Mouse (Mus musculus) heart, postnatal 14 days (tissue): ENCODE results near the gene S100a14. TPM values are rescaled to one million over a fixed set of nuclear protein-coding genes. Genes with fewer than 3 reads are reported as not detected.
A peak's percentile ranks its signal among the peaks of the same experiment; 100 is the strongest.

Experiments used
- DNase-seq, 2 experiments: peaks; one replicate each; pipeline ENCODE4 v3.0.0; 2021 to 2022
- intact Hi-C: fragments of 180-260 bp; cut with DNase I; formaldehyde crosslinking; loops from one replicate; pipeline ENCODE4 v1.15.1; 2025
- total RNA-seq, 2 experiments: library from RNA; stranded (reverse); gene quantifications; 2 replicates each; pipeline ENCODE4 v1.2.3; 2021

Gene S100a14
- total RNA-seq, 2 experiments from 2014 or later, result 0.74 to 1.7 TPM

DNA sequence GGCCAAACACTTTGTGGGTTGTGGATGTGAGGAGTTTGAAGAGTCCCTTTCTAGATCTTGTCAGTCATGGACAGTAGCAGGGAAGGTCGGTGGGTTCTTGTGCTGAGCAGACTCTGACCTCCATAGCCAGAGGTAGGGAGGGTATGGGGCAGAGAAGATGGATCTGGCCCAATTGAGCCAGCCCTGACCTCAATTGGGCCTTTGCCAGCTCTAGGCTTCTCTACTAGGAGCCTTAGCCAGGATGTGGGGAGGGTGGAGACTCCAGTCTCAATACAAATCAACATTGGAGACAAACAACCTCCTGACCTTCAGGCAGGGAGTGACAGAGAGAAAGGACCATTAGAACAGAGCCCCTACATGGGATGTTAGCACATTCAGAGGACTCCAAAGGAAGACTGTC, 11.4 kb upstream of the S100a14 start:
- intact Hi-C loops, result no loop called here
- DNase-seq, result peak; percentile 54 to 63

DNA sequence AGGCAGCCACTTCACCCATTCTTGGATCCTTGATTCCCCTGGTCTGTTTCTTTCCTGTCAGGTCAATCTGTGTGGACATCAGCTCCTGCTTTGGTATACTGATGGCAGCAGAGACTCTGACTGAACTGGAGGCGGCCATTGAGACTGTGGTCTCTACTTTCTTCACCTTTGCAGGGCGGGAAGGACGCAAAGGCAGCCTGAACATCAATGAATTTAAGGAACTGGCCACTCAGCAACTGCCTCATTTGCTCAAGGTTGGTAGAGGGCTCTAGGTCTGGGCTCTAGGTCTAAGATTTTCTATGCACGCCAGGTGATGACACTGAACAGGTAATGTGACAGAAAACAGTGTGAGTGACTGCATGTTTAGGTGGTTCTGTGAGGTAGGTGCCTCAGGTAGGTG, 10.9 kb upstream of the S100a14 start:
- intact Hi-C loops, result no loop called here
- no peak for DNase-seq

DNA sequence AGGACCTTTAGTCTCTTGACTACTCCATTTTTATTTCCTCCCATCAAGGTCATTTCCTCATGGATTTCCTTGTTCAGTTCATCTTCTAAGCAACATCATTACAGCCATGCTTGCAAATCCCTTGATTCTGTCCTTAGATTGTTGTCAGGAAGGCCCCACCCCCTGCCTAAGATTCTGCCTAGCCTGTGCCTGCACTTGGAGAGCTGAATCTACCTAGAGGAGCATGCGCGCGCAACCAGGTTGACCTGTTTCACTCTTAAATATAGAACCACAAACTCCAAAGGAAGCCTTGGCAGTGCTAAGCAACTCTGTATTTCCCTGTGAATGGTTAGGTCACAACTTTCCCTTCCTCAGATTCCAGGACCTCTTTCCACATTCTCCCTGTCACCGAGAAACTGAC, 8.9 kb upstream of the S100a14 start:
- intact Hi-C loops, result no loop called here
- DNase-seq, result no peak

DNA sequence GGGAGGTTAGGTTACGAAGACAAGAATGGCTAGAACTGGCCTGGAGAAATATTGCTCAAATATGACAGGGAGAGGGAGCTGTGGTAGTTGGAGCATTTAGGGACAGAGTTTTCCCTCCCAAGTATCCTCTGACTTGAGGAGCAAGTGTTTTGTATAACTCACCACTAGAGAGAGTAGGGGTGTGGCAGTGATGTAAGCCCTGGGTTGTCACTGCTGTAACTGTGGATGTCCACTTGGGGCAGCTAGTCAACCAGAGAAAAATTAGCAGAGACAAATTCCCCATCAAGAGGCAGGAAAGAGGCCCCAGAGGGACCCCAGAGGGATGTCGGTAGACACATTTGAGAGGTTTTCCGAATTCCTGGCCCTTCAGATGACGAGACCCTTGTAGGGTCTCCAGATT, 1.2 kb upstream of the S100a14 start:
- peak; percentile 35 to 65 for DNase-seq
- intact Hi-C loops, result loop anchor here (1.0 to 10.0 kb wide), 3 partner anchors 59 to 179 kb away; no protein-coding TSS in a partner anchor

DNA sequence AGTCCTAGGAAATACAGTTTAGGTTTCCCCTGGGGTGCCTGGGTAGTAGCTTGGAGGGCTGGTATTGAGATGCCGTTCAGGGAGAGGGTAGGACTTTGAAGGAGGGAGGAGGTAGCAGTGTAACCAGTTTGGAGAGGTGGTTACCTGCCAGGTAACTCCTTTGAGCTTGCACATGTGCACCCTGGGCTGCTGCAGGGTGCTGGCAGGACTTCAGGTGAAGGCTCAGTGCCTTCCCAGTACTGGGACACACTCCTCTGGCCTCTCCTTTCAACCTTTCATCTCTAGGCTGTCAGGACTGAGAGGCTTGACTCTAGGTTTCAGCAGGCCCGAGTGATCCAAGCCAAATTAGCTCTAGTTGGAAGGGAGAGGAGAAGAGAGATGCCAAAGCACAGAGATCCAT, 580 bp upstream of the S100a14 start:
- intact Hi-C loops, result loop anchor here (10.0 kb wide), 1 partner anchor 179 kb away; no protein-coding TSS in a partner anchor
- no peak for DNase-seq

DNA sequence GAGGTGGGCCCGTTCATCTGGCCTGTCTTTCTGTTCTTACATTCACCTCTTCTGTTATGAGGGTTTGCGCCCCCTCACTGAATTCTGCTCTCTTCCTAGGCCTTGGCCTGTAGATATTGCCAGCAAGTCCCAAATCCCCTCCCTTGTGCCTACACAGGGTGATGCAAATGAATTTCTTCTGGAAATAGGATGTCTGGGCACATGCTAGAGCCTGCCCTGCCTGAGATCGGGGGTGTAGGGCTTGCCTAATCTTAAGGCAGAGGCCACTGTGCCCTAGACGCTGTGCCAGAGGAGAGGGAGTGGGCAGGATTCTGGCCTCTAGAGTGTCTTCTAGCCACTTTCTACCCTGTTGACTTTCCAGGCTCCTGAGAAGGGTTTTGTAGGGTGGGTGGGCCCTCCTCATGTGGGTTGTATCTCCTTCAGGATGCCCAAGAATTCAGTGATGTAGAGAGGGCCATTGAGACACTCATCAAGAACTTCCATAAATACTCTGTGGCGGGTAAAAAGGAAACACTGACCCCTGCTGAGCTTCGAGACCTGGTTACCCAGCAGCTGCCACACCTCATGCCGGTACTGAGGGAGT, 726 bp downstream of the S100a14 start:
- intact Hi-C loops, result loop anchor here (10.0 kb wide), 1 partner anchor 177 kb away; no protein-coding TSS in a partner anchor
- no peak for DNase-seq

DNA sequence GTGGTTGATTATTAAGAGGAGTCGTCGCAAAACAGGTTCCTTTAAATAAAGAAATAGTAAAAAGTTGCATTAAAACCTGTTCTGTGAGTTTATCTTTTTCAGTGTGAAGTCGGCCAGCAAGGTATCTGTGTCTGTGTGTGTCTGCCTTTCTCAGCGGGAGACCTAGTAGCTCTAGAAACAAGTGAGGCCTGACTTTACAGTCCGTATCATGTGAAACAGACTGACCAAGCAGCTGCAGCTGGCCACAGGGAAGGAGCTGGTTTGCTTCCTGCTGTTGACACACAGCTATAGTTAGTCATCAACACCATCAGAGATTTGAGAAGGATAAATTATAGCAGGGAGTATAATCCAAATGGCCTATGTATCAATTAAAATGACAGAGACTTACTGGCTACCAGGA, 5.1 kb downstream of the S100a14 start:
- intact Hi-C loops, result no loop called here
- DNase-seq, result no peak

DNA sequence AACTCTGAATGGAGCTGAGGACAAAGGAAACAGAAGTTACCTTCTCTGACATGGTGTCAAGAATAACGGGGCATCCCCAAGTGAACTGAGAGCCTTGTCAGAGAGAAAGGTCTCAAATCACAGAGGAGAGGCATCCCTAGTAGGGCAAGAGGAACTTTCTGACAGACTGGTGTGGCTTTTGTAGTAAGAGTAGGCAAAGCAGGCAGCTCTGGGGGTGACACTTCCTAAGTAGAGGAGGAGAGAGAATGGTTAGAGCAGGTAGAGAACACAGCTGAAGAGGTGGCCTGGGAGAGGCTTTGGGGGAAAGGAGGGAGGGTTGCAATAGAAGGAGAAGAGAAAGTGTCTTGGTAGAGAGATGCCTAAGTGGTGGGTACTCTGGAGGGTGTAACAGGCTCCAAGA, 8.8 kb downstream of the S100a14 start:
- intact Hi-C loops, result no loop called here
- DNase-seq, result no peak

DNA sequence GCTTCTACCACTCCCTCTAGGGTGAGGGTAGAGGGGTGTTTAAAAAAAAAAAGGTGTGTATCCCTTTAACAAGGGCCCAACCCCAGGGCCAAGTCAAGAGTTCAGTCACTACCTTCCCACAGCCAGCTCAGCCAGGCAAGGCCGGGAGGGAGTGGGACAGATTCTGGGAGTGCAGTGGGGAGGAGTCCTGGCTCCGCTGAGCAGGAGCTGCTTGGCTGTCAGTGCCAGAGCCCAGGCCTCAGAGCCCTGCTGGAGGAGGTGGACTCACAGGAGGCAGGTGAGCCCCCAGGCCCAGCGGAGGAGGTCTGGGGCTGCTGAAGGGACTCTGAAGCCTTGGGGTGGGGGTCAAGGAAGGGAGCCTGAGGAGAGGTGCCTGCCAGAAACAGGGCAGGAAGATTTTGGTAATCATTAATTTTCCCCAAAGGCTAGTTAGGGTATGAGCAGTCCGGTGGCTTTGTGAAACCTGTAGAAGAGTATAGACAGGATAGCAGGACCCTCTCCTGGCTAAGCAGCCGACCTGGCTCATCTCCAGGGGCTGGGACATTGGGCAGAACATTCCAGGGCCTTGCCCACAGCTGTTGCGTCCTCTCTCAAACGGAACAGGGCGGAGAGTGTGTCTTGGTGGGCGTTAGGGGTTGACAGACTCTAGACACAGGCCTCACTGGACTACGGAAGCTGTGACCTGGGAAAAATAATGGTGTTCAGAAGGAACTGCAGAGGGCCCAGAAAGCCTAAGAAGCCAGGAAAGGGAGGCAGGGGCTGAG, 10.7 kb downstream of the S100a14 start, which contains the start of gene S100a16:
TSS of gene S100a16 (plus strand) at position 114 of the 764 bp plus-strand sequence.
- intact Hi-C loops, result no loop called here
- peak; percentile 79 to 84 for DNase-seq

DNA sequence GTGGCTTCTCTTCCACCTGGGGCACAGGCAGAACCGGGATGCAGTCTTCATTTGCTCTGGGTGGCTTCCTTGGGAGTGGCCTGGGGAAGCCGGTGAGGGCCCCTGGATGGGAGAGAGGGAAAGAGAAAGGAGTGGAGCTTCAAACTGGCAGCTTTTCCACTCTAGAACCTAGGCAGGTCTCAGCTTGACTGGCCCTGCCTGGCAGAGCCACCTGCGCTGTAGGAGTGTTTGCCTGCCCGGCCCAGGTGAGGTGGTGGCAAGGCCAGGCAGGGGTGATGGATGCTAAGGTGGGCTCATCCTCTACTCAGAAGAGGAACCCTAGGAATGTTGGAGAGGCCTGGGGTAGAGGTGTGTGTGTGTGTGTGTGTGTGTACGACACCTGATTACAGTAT, 11.2 kb downstream of the S100a14 start:
- intact Hi-C loops, result no loop called here
- DNase-seq, result no peak

DNA sequence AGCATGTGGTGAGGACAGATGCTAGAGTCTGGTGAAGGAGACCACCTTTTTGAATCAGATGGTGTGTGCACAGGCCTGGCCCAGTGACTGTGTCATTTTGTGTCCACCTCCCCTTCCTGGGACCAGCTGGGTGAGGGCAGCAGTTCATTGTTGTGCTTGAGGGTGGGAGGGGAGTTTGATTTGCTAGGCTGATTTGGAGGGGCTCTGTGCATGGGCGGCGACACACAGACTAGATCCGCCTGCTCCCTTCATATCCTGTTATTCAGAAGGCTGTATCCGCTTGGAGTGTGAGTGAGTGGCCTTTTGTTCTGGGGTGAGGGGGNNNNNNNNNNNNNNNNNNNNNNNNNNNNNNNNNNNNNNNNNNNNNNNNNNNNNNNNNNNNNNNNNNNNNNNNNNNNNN, 14.2 kb downstream of the S100a14 start:
- intact Hi-C loops, result loop anchor here (5.0 kb wide), 1 partner anchor 41 kb away; no protein-coding TSS in a partner anchor
- DNase-seq, result peak; percentile 50 to 56

DNA sequence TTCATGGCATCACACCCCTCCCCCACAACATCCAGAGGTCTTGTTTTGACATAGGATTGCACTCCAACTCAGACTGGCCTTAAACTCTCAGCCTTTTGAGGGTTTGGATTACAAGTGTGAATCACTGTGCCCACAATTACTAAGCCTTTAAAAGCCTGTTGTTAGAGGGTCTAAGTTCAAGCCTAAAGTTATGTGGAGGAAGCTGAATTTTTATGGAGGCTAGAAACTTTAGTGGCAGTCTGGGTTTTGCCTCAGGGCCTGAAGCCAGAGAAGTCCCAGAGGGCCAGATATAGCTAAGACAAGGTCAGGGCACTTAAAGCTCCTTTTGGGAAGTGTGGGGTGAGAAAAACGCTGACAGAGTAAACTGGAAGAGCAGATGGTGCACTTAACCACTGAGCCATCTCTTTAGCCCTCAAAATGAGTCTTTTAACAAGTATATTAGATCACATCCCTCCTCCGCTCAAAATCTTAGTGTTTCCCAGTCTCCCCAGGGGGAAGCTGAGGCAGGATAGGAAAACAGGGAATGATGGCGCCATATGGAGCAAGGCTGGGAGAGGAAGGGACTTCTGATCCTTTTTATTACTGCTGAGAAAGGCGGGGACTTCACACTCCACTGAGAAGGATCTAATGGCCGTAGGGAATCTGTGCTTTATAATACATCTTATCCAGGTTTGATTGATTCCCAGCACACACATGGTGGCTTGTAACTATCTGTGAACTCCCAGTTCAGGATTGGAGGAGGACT, 23.2 kb downstream of the S100a14 start:
- intact Hi-C loops, result no loop called here
- peak in 1 of 2 experiments; percentile 45 for DNase-seq

DNA sequence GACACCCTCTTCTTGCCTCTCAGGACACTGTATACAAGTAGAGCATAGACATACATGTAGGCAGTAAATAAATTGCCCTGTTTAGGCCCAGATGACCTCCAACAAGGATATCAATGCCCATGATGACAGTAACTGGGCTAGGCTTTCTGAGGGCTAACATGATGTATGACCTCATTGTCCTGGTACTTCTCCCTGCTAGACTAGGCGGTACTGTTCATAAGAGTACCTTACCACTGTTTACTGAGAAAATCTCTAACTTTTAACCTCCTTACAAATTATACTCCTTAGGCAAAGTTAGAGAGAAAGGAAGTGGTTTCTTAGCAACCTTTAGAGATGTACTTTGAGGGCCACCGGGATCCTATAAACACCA, 23.8 kb downstream of the S100a14 start:
- intact Hi-C loops, result no loop called here
- no peak for DNase-seq

DNA sequence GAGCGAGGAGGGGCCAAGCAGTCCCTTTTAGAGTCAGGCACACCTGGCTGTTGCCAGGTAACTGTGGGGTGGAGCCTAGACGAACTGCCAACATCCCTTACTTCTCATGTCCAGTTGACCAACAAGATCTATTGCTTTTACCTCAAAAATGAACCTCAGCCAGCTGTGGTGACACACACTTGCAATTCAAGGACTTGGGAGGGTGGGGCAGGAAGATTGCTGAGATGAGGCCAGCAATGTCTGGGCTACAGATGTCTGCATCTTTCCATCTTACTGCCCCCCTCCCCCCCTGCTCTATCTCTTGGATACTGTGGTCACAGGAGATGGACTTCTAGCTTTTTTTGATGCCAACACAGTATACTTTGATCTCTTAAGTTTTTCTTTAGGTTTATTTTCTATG, 25.6 kb downstream of the S100a14 start:
- intact Hi-C loops, result no loop called here
- no peak for DNase-seq

DNA sequence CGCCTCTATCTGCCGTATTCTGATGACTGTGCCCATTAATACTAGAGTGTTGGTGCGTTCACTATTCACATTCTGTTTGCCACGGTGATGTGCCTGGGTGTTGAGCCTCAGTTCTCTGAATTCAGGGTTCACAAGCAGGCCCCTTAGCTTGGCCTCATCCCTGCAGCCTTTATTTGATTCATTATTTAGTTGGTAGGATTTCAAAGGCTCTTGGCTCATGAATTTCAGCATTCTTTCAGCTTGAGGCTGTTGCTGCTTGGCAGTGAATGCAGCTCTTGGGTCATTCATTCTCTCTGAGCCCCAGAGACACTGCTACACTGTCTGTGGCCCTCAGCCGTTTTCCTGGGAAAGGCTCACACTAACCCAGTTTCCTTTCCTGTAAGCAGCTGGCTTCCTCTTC, 29.3 kb downstream of the S100a14 start:
- intact Hi-C loops, result no loop called here
- peak in 1 of 2 experiments; percentile 44 for DNase-seq

DNA sequence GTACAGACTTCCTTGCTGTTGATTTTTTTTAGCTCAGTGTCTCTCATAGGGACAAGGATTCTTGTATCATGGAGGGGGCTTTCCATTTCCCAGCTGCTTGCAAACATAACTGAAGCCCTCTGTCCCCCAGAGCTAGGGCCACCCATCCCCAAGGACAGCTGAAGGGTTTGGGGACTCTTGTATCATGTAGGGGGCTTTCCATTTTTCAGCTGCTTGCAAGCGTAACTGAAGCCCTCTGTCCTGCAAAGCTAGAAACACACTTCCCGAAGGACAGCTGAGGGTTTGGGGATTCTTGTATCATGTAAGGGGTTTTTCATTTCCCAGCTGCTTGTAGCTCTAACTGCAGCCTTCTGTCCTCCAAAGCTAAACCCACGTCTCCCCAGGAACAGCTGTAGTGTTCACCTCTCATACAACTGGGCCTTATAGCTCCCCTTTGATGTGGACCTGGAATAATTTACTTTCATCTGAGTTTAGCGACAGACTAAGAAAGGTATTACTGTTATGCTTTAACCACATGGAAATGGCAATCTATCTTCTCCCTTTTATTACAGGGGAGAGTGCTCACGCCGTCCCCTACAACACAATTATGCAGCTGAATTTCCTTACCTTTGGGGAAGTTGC, 33.5 kb downstream of the S100a14 start, which contains the start of gene S100a3:
TSS of gene S100a3 (plus strand) at position 571 of the 621 bp plus-strand sequence.
- no peak for DNase-seq
- intact Hi-C loops, result no loop called here

DNA sequence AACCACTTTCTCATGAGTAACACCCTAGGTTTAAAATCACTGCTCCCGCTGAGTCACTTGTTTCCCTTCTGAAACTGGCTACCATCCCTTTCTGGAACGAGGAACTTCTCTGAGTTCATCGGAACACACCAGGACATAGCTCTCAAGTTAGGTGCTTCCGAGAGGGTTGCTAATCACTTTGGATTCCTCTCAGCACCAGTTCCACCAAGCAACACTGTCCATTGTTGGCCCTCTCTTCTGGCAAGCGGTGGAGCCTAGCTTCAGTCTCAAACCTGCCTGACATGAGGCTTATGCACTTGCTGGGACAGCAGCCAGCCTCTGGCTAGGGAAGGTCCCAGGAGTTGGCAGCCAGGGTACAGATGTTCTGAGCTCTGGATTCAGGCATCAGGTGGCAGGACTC, 48.0 kb downstream of the S100a14 start:
- peak; percentile 27 to 49 for DNase-seq
- intact Hi-C loops, result no loop called here

DNA sequence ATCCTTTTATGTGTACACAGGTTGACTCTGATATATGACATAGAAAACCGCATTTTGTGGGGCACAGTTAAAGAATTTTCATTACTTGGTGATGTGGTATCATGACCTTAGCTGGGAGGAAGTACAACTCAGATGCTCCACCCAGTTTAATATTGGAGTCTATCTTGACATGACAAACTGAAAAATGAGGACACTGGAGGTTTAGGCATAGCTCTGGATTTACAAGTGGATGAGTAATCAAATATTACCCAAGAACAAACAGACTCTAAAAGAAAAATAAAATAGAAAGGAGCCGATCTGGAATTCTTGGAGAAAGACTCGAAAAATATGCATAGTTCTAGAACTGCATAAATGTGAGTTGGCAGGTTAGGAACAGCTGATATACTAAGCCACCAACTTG, 48.7 kb downstream of the S100a14 start:
- intact Hi-C loops, result no loop called here
- DNase-seq, result no peak

DNA sequence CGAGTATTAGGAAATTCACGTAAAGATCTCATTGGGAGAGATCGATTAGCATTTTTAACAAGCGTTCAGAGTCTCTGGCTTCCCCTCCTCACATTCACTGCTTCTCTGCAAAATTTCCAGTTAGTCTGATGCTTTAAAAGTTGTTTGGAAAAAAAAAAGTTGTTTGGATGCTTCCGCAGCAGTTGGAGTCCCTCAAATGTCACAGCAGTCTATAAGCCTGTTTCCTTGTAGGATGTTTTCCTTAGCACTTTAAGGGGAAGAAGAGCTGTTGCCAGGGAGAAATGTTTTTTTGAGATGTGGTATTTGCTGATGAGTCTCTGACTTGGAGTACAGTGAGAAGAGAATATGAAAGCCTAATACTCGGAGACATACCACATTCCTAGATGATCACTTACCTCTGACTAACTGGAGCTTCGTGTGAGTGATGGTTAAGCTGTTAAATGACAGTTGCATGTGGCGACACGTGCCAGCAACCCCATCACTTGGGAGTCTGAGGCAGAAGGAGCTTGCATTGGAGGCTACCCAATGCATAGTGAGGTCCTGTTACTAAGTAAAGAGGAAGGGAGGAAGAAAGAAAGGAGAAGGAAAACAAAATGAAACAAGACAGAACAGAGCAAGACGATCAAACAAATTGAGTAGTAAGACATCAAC, 49.8 kb downstream of the S100a14 start:
- DNase-seq, result no peak
- intact Hi-C loops, result no loop called here
